Mouse (Mus musculus): Measurements from ENCODE around the gene Vat1l. TPM values are rescaled to one million over a fixed set of nuclear protein-coding genes. Genes with fewer than 3 reads are reported as not detected.

The Vat1l gene
- polyA plus RNA-seq, 2 experiments = 0.01 TPM; not detected in 1

DNA sequence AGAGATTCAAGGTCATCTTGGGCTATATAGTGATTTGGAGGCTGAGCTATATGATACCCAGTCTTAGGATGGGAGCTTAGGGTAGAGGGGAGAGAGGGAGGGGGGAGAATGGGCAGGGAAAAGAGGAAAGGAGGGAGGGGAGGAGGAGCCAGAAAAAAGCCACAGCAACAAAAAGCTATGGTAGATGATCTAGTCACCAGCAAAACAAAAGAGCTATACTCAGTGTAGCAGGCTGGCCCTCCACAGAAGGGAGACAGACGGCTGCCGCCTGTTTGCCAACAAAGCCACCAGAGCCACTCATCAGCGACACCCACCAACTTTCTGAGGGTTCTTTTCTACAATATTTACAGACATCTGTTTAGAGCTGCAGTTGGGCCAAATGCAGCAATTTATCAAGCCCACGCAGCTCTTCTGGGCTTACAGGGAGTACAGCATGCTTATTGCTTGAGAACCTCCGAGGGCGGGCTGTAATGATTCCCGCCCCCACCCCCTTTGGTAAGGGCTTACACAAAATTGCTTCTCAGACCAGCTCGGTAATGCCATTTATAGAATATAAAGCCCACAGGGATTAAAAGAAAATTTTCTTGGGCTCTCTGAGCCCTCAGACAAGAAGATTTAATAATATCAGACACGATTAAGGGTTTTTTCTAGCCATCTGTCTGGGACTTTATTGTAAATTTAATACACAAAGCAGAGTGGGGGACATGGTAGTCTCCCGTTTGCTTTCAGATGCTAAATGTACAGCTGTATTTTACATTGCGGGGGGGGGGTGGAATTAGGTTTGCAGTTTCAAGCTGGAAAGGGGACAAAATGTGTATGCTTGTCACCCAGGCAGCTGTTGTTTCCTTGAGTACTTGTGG, 89.7 kb downstream of the Vat1l start:
- Histone ChIP-seq H3K36me3 (replicated peaks; ENCODE audit: control insufficient read depth, insufficient read depth, low read depth) (no peaks in the 10 kb centered on the region), H3K9me3 (ENCODE audit: control insufficient read depth, low read length) (no peaks in the 10 kb centered on the region), H3K4me3 (ENCODE audit: insufficient read depth in 1 of 2, low read depth in 2 of 2, low read length in 2 of 2) (no peak overlapping the region), H3K27ac (no peak overlapping the region), H3K27me3 (ENCODE audit: control insufficient read depth, insufficient read depth, low read length) (no peaks in the 10 kb centered on the region), H3K4me2 (ENCODE audit: low read depth) (no peak overlapping the region), H3K9ac (replicated peaks) (no peak overlapping the region), H3K4me1 (replicated peaks; ENCODE audit: control insufficient read depth in 2 of 2, insufficient read depth in 2 of 2, low read length in 1 of 2) (no peaks in the 10 kb centered on the region)
- no peak for TF ChIP-seq EP300 (IDR thresholded peaks at IDR 0.05; ENCODE audit: low read depth)
- TF ChIP-seq CTCF (IDR thresholded peaks at IDR 0.05; ENCODE audit: low read depth) = no peak
- DNase-seq (ENCODE audit: low read depth in 3 of 3, low spot score in 3 of 3) (no peak), ATAC-seq (ENCODE audit: insufficient read depth) (no peak)
- WGBS (ENCODE audit: insufficient replicate concordance) = 62% methylated on average over 11 of the region's 11 CpGs

DNA sequence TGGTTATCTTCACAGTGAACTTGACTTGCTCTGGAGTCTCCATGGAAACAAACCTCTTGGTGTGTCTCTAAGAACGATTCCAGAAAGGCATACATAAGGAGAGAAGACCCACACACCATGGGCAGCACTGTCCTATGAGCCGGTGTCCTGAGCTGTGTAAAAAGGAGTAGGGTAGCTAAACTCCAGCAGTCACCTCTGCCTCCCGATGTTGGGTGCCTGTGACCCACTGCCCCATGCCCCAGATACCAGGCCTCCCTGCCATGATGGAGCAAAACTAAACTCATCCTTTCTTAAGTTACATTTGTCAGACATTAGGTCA, 90.3 kb downstream of the Vat1l start:
- Histone ChIP-seq H3K9me3 (ENCODE audit: control insufficient read depth, low read length) (no peaks in the 10 kb centered on the region), H3K27ac (no peak overlapping the region), H3K4me1 (replicated peaks; ENCODE audit: control insufficient read depth in 2 of 2, insufficient read depth in 2 of 2, low read length in 1 of 2) (no peaks in the 10 kb centered on the region), H3K4me2 (ENCODE audit: low read depth) (no peak overlapping the region), H3K9ac (replicated peaks) (no peak overlapping the region), H3K36me3 (replicated peaks; ENCODE audit: control insufficient read depth, insufficient read depth, low read depth) (no peaks in the 10 kb centered on the region), H3K27me3 (ENCODE audit: control insufficient read depth, insufficient read depth, low read length) (no peaks in the 10 kb centered on the region), H3K4me3 (ENCODE audit: insufficient read depth in 1 of 2, low read depth in 2 of 2, low read length in 2 of 2) (no peak overlapping the region)
- ATAC-seq (ENCODE audit: insufficient read depth) (no peak), DNase-seq (ENCODE audit: low read depth in 3 of 3, low spot score in 3 of 3) (no peak)
- TF ChIP-seq CTCF (IDR thresholded peaks at IDR 0.05; ENCODE audit: low read depth) (no peak), EP300 (IDR thresholded peaks at IDR 0.05; ENCODE audit: low read depth) (no peak)
- WGBS (ENCODE audit: insufficient replicate concordance) = 62% methylated on average over 3 of the region's 3 CpGs

- Histone ChIP-seq H3K27ac (no peak overlapping the region), H3K27me3 (ENCODE audit: control insufficient read depth, insufficient read depth, low read length) (no peaks in the 10 kb centered on the region), H3K4me1 (replicated peaks; ENCODE audit: control insufficient read depth in 2 of 2, insufficient read depth in 2 of 2, low read length in 1 of 2) (no peaks in the 10 kb centered on the region), H3K4me2 (ENCODE audit: low read depth) (no peak overlapping the region), H3K9ac (replicated peaks) (no peak overlapping the region), H3K9me3 (ENCODE audit: control insufficient read depth, low read length) (no peaks in the 10 kb centered on the region), H3K36me3 (replicated peaks; ENCODE audit: control insufficient read depth, insufficient read depth, low read depth) (no peaks in the 10 kb centered on the region), H3K4me3 (ENCODE audit: insufficient read depth in 1 of 2, low read depth in 2 of 2, low read length in 2 of 2) (no peak overlapping the region)
- WGBS (ENCODE audit: insufficient replicate concordance) = 52% methylated on average over 2 of the region's 2 CpGs
- TF ChIP-seq CTCF (IDR thresholded peaks at IDR 0.05; ENCODE audit: low read depth) = no peak
- DNase-seq (ENCODE audit: low read depth in 3 of 3, low spot score in 3 of 3) (no peak), ATAC-seq (ENCODE audit: insufficient read depth) (no peak)
These were observed 92.8 kb downstream of the Vat1l start for GRCm38 (mm10) chr8:114298253-114298652.

- DNase-seq (ENCODE audit: low read depth in 3 of 3, low spot score in 3 of 3) (no peak), ATAC-seq (ENCODE audit: insufficient read depth) (no peak)
- WGBS (ENCODE audit: insufficient replicate concordance) = 62% methylated on average over 7 of the region's 7 CpGs
- Histone ChIP-seq H3K27me3 (ENCODE audit: control insufficient read depth, insufficient read depth, low read length) (no peaks in the 10 kb centered on the region), H3K36me3 (replicated peaks; ENCODE audit: control insufficient read depth, insufficient read depth, low read depth) (no peaks in the 10 kb centered on the region), H3K4me1 (replicated peaks; ENCODE audit: control insufficient read depth in 2 of 2, insufficient read depth in 2 of 2, low read length in 1 of 2) (no peaks in the 10 kb centered on the region), H3K9ac (replicated peaks) (no peak overlapping the region), H3K4me2 (ENCODE audit: low read depth) (no peak overlapping the region), H3K4me3 (ENCODE audit: insufficient read depth in 1 of 2, low read depth in 2 of 2, low read length in 2 of 2) (no peak overlapping the region), H3K9me3 (ENCODE audit: control insufficient read depth, low read length) (no peaks in the 10 kb centered on the region), H3K27ac (no peak overlapping the region)
- TF ChIP-seq EP300 (IDR thresholded peaks at IDR 0.05; ENCODE audit: low read depth) = no peak
- no peak for TF ChIP-seq CTCF (IDR thresholded peaks at IDR 0.05; ENCODE audit: low read depth)
These were observed 94.7 kb downstream of the Vat1l start for GRCm38 (mm10) chr8:114300072-114300471.

- no peaks in the 10 kb centered on the region for H3K27me3 ChIP-seq (ENCODE audit: control insufficient read depth, insufficient read depth, low read length)
- H3K9me3 ChIP-seq (ENCODE audit: control insufficient read depth, low read length) = no peaks in the 10 kb centered on the region
- H3K4me3 ChIP-seq (ENCODE audit: insufficient read depth in 1 of 2, low read depth in 2 of 2, low read length in 2 of 2) = no peak overlapping the region
- no peaks in the 10 kb centered on the region for H3K4me1 ChIP-seq (replicated peaks; ENCODE audit: control insufficient read depth in 2 of 2, insufficient read depth in 2 of 2, low read length in 1 of 2)
- H3K9ac ChIP-seq (replicated peaks) = no peak overlapping the region
- ATAC-seq (ENCODE audit: insufficient read depth) (no peak), DNase-seq (ENCODE audit: low read depth in 3 of 3, low spot score in 3 of 3) (no peak)
- 51% methylated on average over 5 of the region's 5 CpGs for WGBS (ENCODE audit: insufficient replicate concordance)
- no peaks in the 10 kb centered on the region for H3K36me3 ChIP-seq (replicated peaks; ENCODE audit: control insufficient read depth, insufficient read depth, low read depth)
- H3K27ac ChIP-seq = no peak overlapping the region
- TF ChIP-seq CTCF (IDR thresholded peaks at IDR 0.05; ENCODE audit: low read depth) = no peak
- TF ChIP-seq EP300 (IDR thresholded peaks at IDR 0.05; ENCODE audit: low read depth) = no peak
- H3K4me2 ChIP-seq (ENCODE audit: low read depth) = no peak overlapping the region
These were observed 100.9 kb downstream of the Vat1l start for GRCm38 (mm10) chr8:114306296-114306695.
